Mouse (Mus musculus) hindbrain, embryonic 15.5 days (tissue): ENCODE measurements at regions not wholly inside any gene's neighbourhood (a gene's known extent, or its start where the extent isn't known, plus 50 kb on each side); places are given as distances from the start of the nearest gene placed in this dataset.

Experiments
- ATAC-seq: fragments of 200-750 bp; cut with Nextera tagmentation; 2 replicates; pipeline ENCODE4 v1.8.0; 2017; ENCODE audit warnings: low read depth, moderate number of reproducible peaks, moderate TSS enrichment; ENCODE audit not compliant: low FRiP score
- H3K27ac ChIP-seq: fragments of 300-500 bp; sonication (generic); replicated peaks from 2 replicates; pipeline ENCODE4 v1.5.1; 2015; ENCODE audit warnings: mild to moderate bottlenecking, inconsistent platforms
- H3K27me3 ChIP-seq: fragments of 300-500 bp; sonication (generic); 2 replicates; pipeline ENCODE4 v1.6.1; 2015; ENCODE audit warnings: control low read depth, inconsistent platforms
- H3K36me3 ChIP-seq: fragments of 300-500 bp; sonication (generic); 2 replicates; pipeline ENCODE4 v1.6.1; 2015; ENCODE audit warnings: control low read depth, inconsistent platforms
- H3K4me1 ChIP-seq: fragments of 300-500 bp; sonication (generic); replicated peaks from 2 replicates; pipeline ENCODE4 v1.6.1; 2015; ENCODE audit warnings: control low read depth, inconsistent platforms
- H3K4me2 ChIP-seq: fragments of 300-500 bp; sonication (generic); 2 replicates; pipeline ENCODE4 v1.6.1; 2015; ENCODE audit warnings: moderate library complexity, mild to moderate bottlenecking, inconsistent platforms
- H3K4me3 ChIP-seq: fragments of 300-500 bp; sonication (generic); 2 replicates; pipeline ENCODE4 v1.5.1; 2015; ENCODE audit warnings: mild to moderate bottlenecking, inconsistent platforms
- H3K9ac ChIP-seq: fragments of 300-500 bp; sonication (generic); 2 replicates; pipeline ENCODE4 v1.6.1; 2015; ENCODE audit warnings: inconsistent platforms
- H3K9me3 ChIP-seq: fragments of 300-500 bp; sonication (generic); 2 replicates; pipeline ENCODE4 v1.6.1; 2016; ENCODE audit warnings: control low read depth, inconsistent platforms
- WGBS: fragments of 180-500 bp; shearing (Covaris S2); methylation state at CpG from one replicate; pipeline ENCODE4 v1.1.7; 2015; 5-methylcytosine and 5-hydroxymethylcytosine counted together

GRCm38 (mm10) chr1:81900843-81901242, 332.1 kb upstream of the Gm9747 start:
- Histone ChIP-seq H3K4me1 (no peaks in the 10 kb centered on the region), H3K27ac (no peak overlapping the region), H3K9me3 (no peaks in the 10 kb centered on the region), H3K9ac (no peak overlapping the region), H3K36me3 (no peaks in the 10 kb centered on the region), H3K4me3 (no peak overlapping the region), H3K27me3 (no peaks in the 10 kb centered on the region), H3K4me2 (no peak overlapping the region)
- ATAC-seq: no peak
- WGBS: 74% methylated on average over 7 of the region's 7 CpGs

- no peak overlapping the region for H3K9ac ChIP-seq
- ATAC-seq: no peak
- no peak overlapping the region for H3K4me2 ChIP-seq
- H3K4me3 ChIP-seq: no peak overlapping the region
- H3K27me3 ChIP-seq: no peaks in the 10 kb centered on the region
- no peak overlapping the region for H3K27ac ChIP-seq
- no peaks in the 10 kb centered on the region for H3K36me3 ChIP-seq
- 73% methylated on average over 3 of the region's 3 CpGs for WGBS
- no peaks in the 10 kb centered on the region for H3K9me3 ChIP-seq
- H3K4me1 ChIP-seq: no peaks in the 10 kb centered on the region
Measured at GRCm38 (mm10) chr1:81904056-81904455, 328.9 kb upstream of the Gm9747 start.

DNA sequence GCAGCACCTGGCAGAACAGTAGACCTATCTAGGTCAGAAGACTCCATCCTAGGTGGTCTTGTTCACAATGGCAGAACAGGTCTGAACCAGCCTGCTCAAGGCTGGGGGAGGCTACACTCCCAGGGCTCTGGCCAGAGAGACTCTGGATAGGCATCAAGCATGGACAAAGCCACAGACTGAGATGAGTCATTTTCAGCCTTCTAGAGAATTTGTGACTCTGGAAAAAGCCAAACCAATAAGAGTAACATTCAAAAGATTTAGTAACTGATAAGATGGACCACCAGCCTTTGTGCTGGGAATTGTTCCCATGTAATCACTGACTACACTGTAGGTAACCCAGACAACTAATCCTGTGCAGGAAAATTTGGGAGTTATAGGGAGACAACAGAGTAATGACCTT, 320.3 kb upstream of the Gm9747 start:
- no peaks in the 10 kb centered on the region for H3K27me3 ChIP-seq
- no peaks in the 10 kb centered on the region for H3K9me3 ChIP-seq
- no peak for ATAC-seq
- no peaks in the 10 kb centered on the region for H3K4me1 ChIP-seq
- no peak overlapping the region for H3K4me3 ChIP-seq
- H3K9ac ChIP-seq: no peak overlapping the region
- H3K27ac ChIP-seq: no peak overlapping the region
- no peaks in the 10 kb centered on the region for H3K36me3 ChIP-seq
- H3K4me2 ChIP-seq: no peak overlapping the region

DNA sequence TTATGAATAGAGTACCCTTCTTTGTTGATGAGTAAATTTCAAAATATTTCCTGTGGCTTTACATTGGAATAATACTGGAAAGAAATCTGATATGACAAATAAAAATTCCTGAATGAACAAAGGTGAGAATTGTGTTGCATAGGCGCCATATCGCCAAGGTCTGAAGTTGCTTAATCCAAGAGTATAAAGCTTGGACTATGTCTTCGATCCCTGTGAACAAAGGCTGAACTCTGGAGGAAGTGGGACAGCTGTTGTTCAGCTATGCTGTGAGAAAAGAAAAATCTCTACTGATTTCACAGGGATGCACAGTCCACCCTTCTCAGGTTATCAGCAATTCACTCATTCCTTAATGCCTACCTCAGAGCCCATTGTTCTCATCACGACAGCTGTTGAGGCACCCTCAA, 319.3 kb upstream of the Gm9747 start:
- Histone ChIP-seq H3K27me3 (no peaks in the 10 kb centered on the region), H3K36me3 (no peaks in the 10 kb centered on the region), H3K4me2 (no peak overlapping the region), H3K27ac (no peak overlapping the region), H3K4me3 (no peak overlapping the region), H3K4me1 (no peaks in the 10 kb centered on the region), H3K9me3 (no peaks in the 10 kb centered on the region), H3K9ac (no peak overlapping the region)
- ATAC-seq: no peak
- 87% methylated on average over 4 of the region's 4 CpGs for WGBS

GRCm38 (mm10) chr1:81916840-81917239, 316.1 kb upstream of the Gm9747 start:
- WGBS: 89% methylated on average over 2 of the region's 2 CpGs

GRCm38 (mm10) chr1:81927721-81928120, 305.2 kb upstream of the Gm9747 start:
- H3K27ac ChIP-seq: no peak overlapping the region
- H3K9me3 ChIP-seq: no peaks in the 10 kb centered on the region
- H3K4me3 ChIP-seq: no peak overlapping the region
- H3K36me3 ChIP-seq: no peaks in the 10 kb centered on the region
- H3K9ac ChIP-seq: no peak overlapping the region
- no peaks in the 10 kb centered on the region for H3K4me1 ChIP-seq
- H3K27me3 ChIP-seq: no peaks in the 10 kb centered on the region
- WGBS: 92% methylated on average over 5 of the region's 5 CpGs
- no peak overlapping the region for H3K4me2 ChIP-seq
- ATAC-seq: no peak

More at GRCm38 (mm10) chr1:81916840-81917239, 316.1 kb upstream of the Gm9747 start:
- H3K27me3 ChIP-seq: no peaks in the 10 kb centered on the region
- H3K9me3 ChIP-seq: no peaks in the 10 kb centered on the region
- ATAC-seq: no peak
- no peaks in the 10 kb centered on the region for H3K4me1 ChIP-seq
- H3K27ac ChIP-seq: no peak overlapping the region
- H3K9ac ChIP-seq: no peak overlapping the region
- no peak overlapping the region for H3K4me2 ChIP-seq
- no peak overlapping the region for H3K4me3 ChIP-seq
- H3K36me3 ChIP-seq: no peaks in the 10 kb centered on the region

- Histone ChIP-seq H3K4me2 (no peak overlapping the region), H3K4me3 (no peak overlapping the region), H3K27ac (no peak overlapping the region), H3K36me3 (no peaks in the 10 kb centered on the region), H3K9ac (no peak overlapping the region), H3K4me1 (no peaks in the 10 kb centered on the region), H3K9me3 (no peaks in the 10 kb centered on the region), H3K27me3 (no peaks in the 10 kb centered on the region)
- peak; percentile 63; the same call in 1 of the 2 replicates for ATAC-seq
Measured at GRCm38 (mm10) chr1:81933064-81933463, 299.8 kb upstream of the Gm9747 start.

GRCm38 (mm10) chr1:81945236-81945635, 287.7 kb upstream of the Gm9747 start:
- H3K4me1 ChIP-seq: 0 out of 2 replicates have a peak, but pooled peaks cover 2% of the 10 kb centered on the region
- no peak overlapping the region for H3K4me3 ChIP-seq
- H3K27me3 ChIP-seq: no peaks in the 10 kb centered on the region
- H3K9ac ChIP-seq: no peak overlapping the region
- no peak overlapping the region for H3K4me2 ChIP-seq
- no peak overlapping the region for H3K27ac ChIP-seq
- H3K36me3 ChIP-seq: no peaks in the 10 kb centered on the region
- ATAC-seq: no peak
- 38% methylated on average over 5 of the region's 5 CpGs for WGBS
- no peaks in the 10 kb centered on the region for H3K9me3 ChIP-seq

- H3K4me2 ChIP-seq: no peak overlapping the region
- H3K4me1 ChIP-seq: no peaks in the 10 kb centered on the region
- no peak overlapping the region for H3K4me3 ChIP-seq
- no peaks in the 10 kb centered on the region for H3K36me3 ChIP-seq
- WGBS: 65% methylated on average over 3 of the region's 3 CpGs
- no peak for ATAC-seq
- no peaks in the 10 kb centered on the region for H3K27me3 ChIP-seq
- no peak overlapping the region for H3K27ac ChIP-seq
- no peak overlapping the region for H3K9ac ChIP-seq
- no peaks in the 10 kb centered on the region for H3K9me3 ChIP-seq
Measured at GRCm38 (mm10) chr1:81950140-81950550, 282.8 kb upstream of the Gm9747 start.

DNA sequence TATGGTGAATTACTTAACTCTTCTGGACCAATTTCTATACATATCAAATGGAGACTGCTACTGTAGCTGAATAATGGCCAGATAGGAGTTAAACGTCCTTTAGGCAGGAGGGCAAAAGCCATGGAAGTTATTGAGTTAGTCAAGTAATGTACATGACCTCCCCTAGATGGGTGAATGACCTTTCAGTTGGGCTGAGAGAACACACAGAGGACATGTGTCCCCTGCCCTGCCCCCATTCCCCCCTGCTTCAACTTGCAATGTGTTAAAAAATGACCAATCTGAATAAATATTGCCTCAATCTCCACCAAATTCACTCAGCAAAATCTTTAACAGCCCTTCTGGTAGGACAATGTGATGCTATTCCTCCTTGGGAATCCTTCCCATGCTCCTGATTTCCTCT, 282.1 kb upstream of the Gm9747 start:
- H3K27me3 ChIP-seq: no peaks in the 10 kb centered on the region
- H3K27ac ChIP-seq: no peak overlapping the region
- no peak overlapping the region for H3K4me3 ChIP-seq
- WGBS: 69% methylated on average over 1 of the region's 1 CpGs
- H3K36me3 ChIP-seq: no peaks in the 10 kb centered on the region
- H3K4me1 ChIP-seq: no peaks in the 10 kb centered on the region
- no peaks in the 10 kb centered on the region for H3K9me3 ChIP-seq
- ATAC-seq: no peak
- H3K4me2 ChIP-seq: no peak overlapping the region
- no peak overlapping the region for H3K9ac ChIP-seq

GRCm38 (mm10) chr1:81951493-81952011, 281.4 kb upstream of the Gm9747 start:
- Histone ChIP-seq H3K27ac (no peak overlapping the region), H3K4me1 (no peaks in the 10 kb centered on the region), H3K4me2 (no peak overlapping the region), H3K9me3 (no peaks in the 10 kb centered on the region), H3K9ac (no peak overlapping the region), H3K4me3 (no peak overlapping the region), H3K36me3 (no peaks in the 10 kb centered on the region), H3K27me3 (no peaks in the 10 kb centered on the region)
- WGBS: 88% methylated on average over 4 of the region's 4 CpGs
- no peak for ATAC-seq

- Histone ChIP-seq H3K4me3 (no peak overlapping the region), H3K9ac (no peak overlapping the region), H3K27me3 (no peaks in the 10 kb centered on the region), H3K27ac (no peak overlapping the region), H3K4me2 (no peak overlapping the region), H3K9me3 (no peaks in the 10 kb centered on the region), H3K36me3 (no peaks in the 10 kb centered on the region), H3K4me1 (no peaks in the 10 kb centered on the region)
- WGBS: 67% methylated on average over 3 of the region's 3 CpGs
- no peak for ATAC-seq
Measured at GRCm38 (mm10) chr1:81952095-81952494, 280.8 kb upstream of the Gm9747 start.

DNA sequence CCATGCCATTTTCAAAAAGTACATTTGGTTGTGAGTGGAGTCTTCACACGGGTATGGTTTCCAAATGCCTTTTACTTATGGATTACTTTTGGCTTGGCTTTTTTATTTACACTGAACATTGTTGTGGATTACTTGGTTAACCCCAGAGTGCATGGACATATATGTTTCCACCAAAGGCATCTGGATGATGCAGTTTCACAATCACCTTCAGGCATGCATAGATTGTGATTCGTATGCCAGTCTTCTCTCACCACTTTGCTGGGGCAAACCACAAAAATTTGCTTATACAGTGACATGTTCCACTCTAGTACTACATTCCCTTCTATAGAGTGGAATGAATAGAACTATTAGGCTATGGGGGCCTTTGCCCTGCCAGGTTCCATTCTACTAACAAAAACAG, 278.4 kb upstream of the Gm9747 start:
- Histone ChIP-seq H3K9ac (no peak overlapping the region), H3K4me3 (no peak overlapping the region), H3K27me3 (no peaks in the 10 kb centered on the region), H3K4me2 (no peak overlapping the region), H3K4me1 (no peaks in the 10 kb centered on the region), H3K27ac (no peak overlapping the region), H3K9me3 (no peaks in the 10 kb centered on the region), H3K36me3 (no peaks in the 10 kb centered on the region)
- 89% methylated on average over 2 of the region's 2 CpGs for WGBS
- ATAC-seq: no peak
